Mouse (Mus musculus): ENCODE results near the gene Ak6. TPM values are rescaled to one million over a fixed set of nuclear protein-coding genes. Genes with fewer than 3 reads are reported as not detected.

Gene Ak6
- polyA plus RNA-seq (2012; fragmentation: generic; extraction: Trizol), result 139 TPM
- long read RNA-seq, experiment 1, transcript Ak6-202 (3 exons, 1,222 nt), result major isoform, 128 of 170 reads
- long read RNA-seq, experiment 1, transcript Ak6-201 (5 exons, 1,298 nt), result minor isoform, 29 of 170 reads
- long read RNA-seq, experiment 1, partial matches to known transcripts, result 7 of 170 reads
- long read RNA-seq, experiment 1, other reads (novel, unspliced or antisense), result 6 of 170 reads
- long read RNA-seq, experiment 2, transcript Ak6-202 (3 exons, 1,222 nt), result major isoform, 123 of 140 reads
- long read RNA-seq, experiment 2, transcript Ak6-201 (5 exons, 1,298 nt), result minor isoform, 15 of 140 reads
- long read RNA-seq, experiment 2, partial matches to known transcripts, result 0 of 140 reads
- long read RNA-seq, experiment 2, other reads (novel, unspliced or antisense), result 0 of 140 reads

- Histone ChIP-seq H3K4me3 (ENCODE audit: insufficient read depth, poor library complexity, severe bottlenecking) (peak within 1 kb of the TSS; percentile 90), H3K79me2 (ENCODE audit: control insufficient read depth, insufficient read depth) (peaks cover 65% of the 10 kb centered on the region), H3ac (ENCODE audit: control insufficient read depth, insufficient read length, low read depth) (peak within 1 kb of the TSS; percentile 77), H3K36me3 (ENCODE audit: control insufficient read depth, insufficient read depth) (peaks cover 37% of the 10 kb centered on the region), H3K79me3 (ENCODE audit: low read depth) (peaks cover 44% of the 10 kb centered on the region), H3K27me3 (ENCODE audit: control insufficient read depth, insufficient read depth, insufficient read length) (no peaks in the 10 kb centered on the region)
- TF ChIP-seq CEBPB (IDR thresholded peaks at IDR 0.05; ENCODE audit: low read depth), result no peak
- TF ChIP-seq USF1 (IDR thresholded peaks at IDR 0.05; ENCODE audit: low read depth), result no peak
- peak; percentile 96 for TF ChIP-seq MAX (IDR thresholded peaks at IDR 0.05)
Observed at GRCm38 (mm10) chr13:100650550-100651438, at the start of gene Ak6, which contains the start of gene Rad17. Gene Ak6, plus strand, starts transcription at chr13:100650979. Gene Rad17, minus strand, starts transcription at chr13:100651051.

- Histone ChIP-seq H3K4me3 (ENCODE audit: insufficient read depth, poor library complexity, severe bottlenecking) (no peak overlapping the region), H3K36me3 (ENCODE audit: control insufficient read depth, insufficient read depth) (no peaks in the 10 kb centered on the region), H3ac (ENCODE audit: control insufficient read depth, insufficient read length, low read depth) (no peak overlapping the region), H3K79me2 (ENCODE audit: control insufficient read depth, insufficient read depth) (no peaks in the 10 kb centered on the region), H3K79me3 (ENCODE audit: low read depth) (no peaks in the 10 kb centered on the region), H3K27me3 (ENCODE audit: control insufficient read depth, insufficient read depth, insufficient read length) (no peaks in the 10 kb centered on the region)
- no peak for TF ChIP-seq CTCF (IDR thresholded peaks at IDR 0.05; ENCODE audit: control insufficient read depth, insufficient read depth, insufficient read length)
- no peak for TF ChIP-seq CEBPB (IDR thresholded peaks at IDR 0.05; ENCODE audit: low read depth)
- TF ChIP-seq MYOD1 (IDR thresholded peaks at IDR 0.05; ENCODE audit: control insufficient read depth, insufficient read length, low read depth), result no peak
- no peak for TF ChIP-seq FOSL1 (IDR thresholded peaks at IDR 0.05; ENCODE audit: insufficient read depth, low read length, poor library complexity, severe bottlenecking)
- TF ChIP-seq MYOG (IDR thresholded peaks at IDR 0.05; ENCODE audit: control insufficient read depth, extremely low read depth, insufficient read length), result no peak
- no peak for TF ChIP-seq USF1 (IDR thresholded peaks at IDR 0.05; ENCODE audit: low read depth)
- no peak for TF ChIP-seq MAX (IDR thresholded peaks at IDR 0.05)
Observed at GRCm38 (mm10) chr13:100601034-100601433, 49.7 kb upstream of the Ak6 start.

- Histone ChIP-seq H3K79me2 (ENCODE audit: control insufficient read depth, insufficient read depth) (no peaks in the 10 kb centered on the region), H3K4me3 (ENCODE audit: insufficient read depth, poor library complexity, severe bottlenecking) (no peak overlapping the region), H3K79me3 (ENCODE audit: low read depth) (no peaks in the 10 kb centered on the region), H3ac (ENCODE audit: control insufficient read depth, insufficient read length, low read depth) (no peak overlapping the region), H3K36me3 (ENCODE audit: control insufficient read depth, insufficient read depth) (no peaks in the 10 kb centered on the region), H3K27me3 (ENCODE audit: control insufficient read depth, insufficient read depth, insufficient read length) (no peaks in the 10 kb centered on the region)
- no peak for TF ChIP-seq MYOD1 (IDR thresholded peaks at IDR 0.05; ENCODE audit: control insufficient read depth, insufficient read length, low read depth)
- no peak for TF ChIP-seq MYOG (IDR thresholded peaks at IDR 0.05; ENCODE audit: control insufficient read depth, extremely low read depth, insufficient read length)
- no peak for TF ChIP-seq CTCF (IDR thresholded peaks at IDR 0.05; ENCODE audit: control insufficient read depth, insufficient read depth, insufficient read length)
- TF ChIP-seq CEBPB (IDR thresholded peaks at IDR 0.05; ENCODE audit: low read depth), result no peak
- no peak for TF ChIP-seq MAX (IDR thresholded peaks at IDR 0.05)
- no peak for TF ChIP-seq USF1 (IDR thresholded peaks at IDR 0.05; ENCODE audit: low read depth)
- no peak for TF ChIP-seq FOSL1 (IDR thresholded peaks at IDR 0.05; ENCODE audit: insufficient read depth, low read length, poor library complexity, severe bottlenecking)
Observed at GRCm38 (mm10) chr13:100602239-100602902, 48.4 kb upstream of the Ak6 start.

DNA sequence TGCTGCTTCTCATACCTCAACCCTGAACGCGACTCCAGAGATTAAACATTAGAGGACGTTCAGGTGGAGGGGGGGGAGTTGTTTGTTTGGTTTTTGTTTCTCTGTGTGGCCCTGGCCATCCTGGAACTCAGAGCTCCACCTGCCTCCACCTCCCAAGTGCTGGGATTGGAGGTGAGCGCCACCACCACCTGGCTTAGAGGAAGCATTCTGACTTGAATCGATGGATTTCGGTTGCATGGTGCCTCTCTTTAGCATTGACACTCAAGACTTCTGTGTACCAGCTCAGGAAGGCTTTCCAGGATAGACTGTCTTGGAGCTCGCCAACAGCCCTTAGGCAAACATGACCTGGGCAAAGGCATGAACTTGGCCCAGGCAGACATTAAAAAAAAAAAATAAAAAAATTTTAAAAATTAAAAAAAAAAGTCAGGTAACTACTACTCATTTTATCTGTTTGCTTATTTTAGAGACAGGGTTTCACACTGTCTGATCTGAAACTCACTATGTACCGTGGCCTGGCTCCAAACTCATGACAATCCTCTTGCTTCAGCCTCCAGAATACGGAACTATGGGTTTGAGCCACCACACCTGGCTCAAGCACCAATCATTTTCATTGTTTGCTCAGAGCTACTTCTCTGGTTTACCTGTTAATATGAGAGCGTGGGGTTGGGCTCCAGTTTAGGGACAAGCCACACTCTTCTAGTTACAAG, 47.6 kb upstream of the Ak6 start:
- Histone ChIP-seq H3K79me3 (ENCODE audit: low read depth) (no peaks in the 10 kb centered on the region), H3ac (ENCODE audit: control insufficient read depth, insufficient read length, low read depth) (no peak overlapping the region), H3K79me2 (ENCODE audit: control insufficient read depth, insufficient read depth) (no peaks in the 10 kb centered on the region), H3K4me3 (ENCODE audit: insufficient read depth, poor library complexity, severe bottlenecking) (no peak overlapping the region), H3K36me3 (ENCODE audit: control insufficient read depth, insufficient read depth) (no peaks in the 10 kb centered on the region), H3K27me3 (ENCODE audit: control insufficient read depth, insufficient read depth, insufficient read length) (no peaks in the 10 kb centered on the region)
- TF ChIP-seq CTCF (IDR thresholded peaks at IDR 0.05; ENCODE audit: control insufficient read depth, insufficient read depth, insufficient read length) (no peak), USF1 (IDR thresholded peaks at IDR 0.05; ENCODE audit: low read depth) (no peak), MAX (IDR thresholded peaks at IDR 0.05) (no peak), CEBPB (IDR thresholded peaks at IDR 0.05; ENCODE audit: low read depth) (no peak), MYOD1 (IDR thresholded peaks at IDR 0.05; ENCODE audit: control insufficient read depth, insufficient read length, low read depth) (no peak), MYOG (IDR thresholded peaks at IDR 0.05; ENCODE audit: control insufficient read depth, extremely low read depth, insufficient read length) (no peak), FOSL1 (IDR thresholded peaks at IDR 0.05; ENCODE audit: insufficient read depth, low read length, poor library complexity, severe bottlenecking) (no peak)

- no peaks in the 10 kb centered on the region for H3K27me3 ChIP-seq (ENCODE audit: control insufficient read depth, insufficient read depth, insufficient read length)
- no peaks in the 10 kb centered on the region for H3K36me3 ChIP-seq (ENCODE audit: control insufficient read depth, insufficient read depth)
- no peak overlapping the region for H3ac ChIP-seq (ENCODE audit: control insufficient read depth, insufficient read length, low read depth)
- no peak for TF ChIP-seq MAX (IDR thresholded peaks at IDR 0.05)
- no peak for TF ChIP-seq USF1 (IDR thresholded peaks at IDR 0.05; ENCODE audit: low read depth)
- TF ChIP-seq MYOD1 (IDR thresholded peaks at IDR 0.05; ENCODE audit: control insufficient read depth, insufficient read length, low read depth), result no peak
- no peak for TF ChIP-seq MYOG (IDR thresholded peaks at IDR 0.05; ENCODE audit: control insufficient read depth, extremely low read depth, insufficient read length)
- no peak for TF ChIP-seq CTCF (IDR thresholded peaks at IDR 0.05; ENCODE audit: control insufficient read depth, insufficient read depth, insufficient read length)
- no peak for TF ChIP-seq FOSL1 (IDR thresholded peaks at IDR 0.05; ENCODE audit: insufficient read depth, low read length, poor library complexity, severe bottlenecking)
- TF ChIP-seq CEBPB (IDR thresholded peaks at IDR 0.05; ENCODE audit: low read depth), result no peak
- no peaks in the 10 kb centered on the region for H3K79me2 ChIP-seq (ENCODE audit: control insufficient read depth, insufficient read depth)
- H3K79me3 ChIP-seq (ENCODE audit: low read depth), result no peaks in the 10 kb centered on the region
- H3K4me3 ChIP-seq (ENCODE audit: insufficient read depth, poor library complexity, severe bottlenecking), result no peak overlapping the region
Observed at GRCm38 (mm10) chr13:100603738-100604095, 47.1 kb upstream of the Ak6 start.
